Mouse (Mus musculus): ENCODE data around the gene Cipc.
A peak's percentile ranks its signal among the peaks of the same experiment; 100 is the strongest.

- TF ChIP-seq CTCF (IDR thresholded peaks at IDR 0.05; ENCODE audit: extremely low read depth, insufficient read depth, low read length): peak; percentile 59
- TF ChIP-seq POLR2A (IDR thresholded peaks at IDR 0.05; ENCODE audit: extremely low read depth, insufficient read depth, low read length): no peak
Observed at GRCm38 (mm10) chr12:86981180-86981579, 34.3 kb downstream of the Cipc start.
